Mouse (Mus musculus) embryo, embryonic 10 days (tissue): Measurements from ENCODE around the gene 1700056E22Rik.

Source experiments
- DNase-seq: peaks from one replicate; pipeline ENCODE4 v3.0.0-alpha.2; 2015; ENCODE audit warnings: low spot score

Gene 1700056E22Rik

GRCm38 (mm10) chr1:184051286-184051685 lies 17.2 kb upstream of the 1700056E22Rik start:
- no peak for DNase-seq

- DNase-seq, result no peak
These were observed 14.7 kb upstream of the 1700056E22Rik start for GRCm38 (mm10) chr1:184048675-184049418.

GRCm38 (mm10) chr1:184047818-184048217 lies 13.7 kb upstream of the 1700056E22Rik start:
- no peak for DNase-seq

- DNase-seq, result peak; percentile 41
These were observed 12.1 kb upstream of the 1700056E22Rik start for GRCm38 (mm10) chr1:184046070-184046677.

GRCm38 (mm10) chr1:184043391-184043790 lies 9.3 kb upstream of the 1700056E22Rik start:
- DNase-seq, result no peak

GRCm38 (mm10) chr1:184042745-184043144 lies 8.6 kb upstream of the 1700056E22Rik start:
- no peak for DNase-seq

- DNase-seq, result no peak
These were observed 7.9 kb upstream of the 1700056E22Rik start for GRCm38 (mm10) chr1:184041778-184042573.

GRCm38 (mm10) chr1:184040906-184041305 lies 6.8 kb upstream of the 1700056E22Rik start:
- no peak for DNase-seq

GRCm38 (mm10) chr1:184040181-184040580 lies 6.1 kb upstream of the 1700056E22Rik start:
- DNase-seq, result no peak

GRCm38 (mm10) chr1:184039301-184039700 lies 5.2 kb upstream of the 1700056E22Rik start:
- no peak for DNase-seq

GRCm38 (mm10) chr1:184037802-184038201 lies 3.7 kb upstream of the 1700056E22Rik start:
- no peak for DNase-seq

- no peak for DNase-seq
These were observed 1.3 kb upstream of the 1700056E22Rik start for GRCm38 (mm10) chr1:184035346-184035903.

- DNase-seq, result peak; percentile 58
These were observed 660 bp upstream of the 1700056E22Rik start for GRCm38 (mm10) chr1:184034741-184035181.

- no peak for DNase-seq
These were observed 601 bp downstream of the 1700056E22Rik start for GRCm38 (mm10) chr1:184033390-184034010.

- no peak for DNase-seq
These were observed 1.3 kb downstream of the 1700056E22Rik start for GRCm38 (mm10) chr1:184032682-184033389.

GRCm38 (mm10) chr1:184030070-184030802 lies 3.9 kb downstream of the 1700056E22Rik start:
- no peak for DNase-seq

GRCm38 (mm10) chr1:184027039-184027438 lies 7.1 kb downstream of the 1700056E22Rik start:
- no peak for DNase-seq

GRCm38 (mm10) chr1:184025079-184025478 lies 9.0 kb downstream of the 1700056E22Rik start:
- no peak for DNase-seq

- no peak for DNase-seq
These were observed 9.5 kb downstream of the 1700056E22Rik start for GRCm38 (mm10) chr1:184024631-184025030.

- DNase-seq, result no peak
These were observed 10.1 kb downstream of the 1700056E22Rik start for GRCm38 (mm10) chr1:184023971-184024370.

GRCm38 (mm10) chr1:184019722-184020107 lies 14.4 kb downstream of the 1700056E22Rik start:
- DNase-seq, result no peak
